Mouse (Mus musculus) forebrain, embryonic 16.5 days (tissue): ENCODE measurements at regions not wholly inside any gene's neighbourhood (a gene's known extent, or its start where the extent isn't known, plus 50 kb on each side); places are given as distances from the start of the nearest gene placed in this dataset.

Experiments
- ATAC-seq: fragments of 200-750 bp; cut with Nextera tagmentation; 2 replicates; pipeline ENCODE4 v1.8.0; 2017; ENCODE audit warnings: mild to moderate bottlenecking, moderate library complexity
- H3K27ac ChIP-seq: fragments of 300-500 bp; sonication (generic); 2 replicates; pipeline ENCODE4 v1.5.1; 2014; ENCODE audit warnings: low read length, control low read depth
- H3K27me3 ChIP-seq: fragments of 300-500 bp; sonication (generic); replicated peaks from 2 replicates; pipeline ENCODE4 v1.6.1; 2014; ENCODE audit warnings: low read length; ENCODE audit not compliant: control insufficient read depth, insufficient read depth
- H3K36me3 ChIP-seq: fragments of 300-500 bp; sonication (generic); 2 replicates; pipeline ENCODE4 v1.6.1; 2014; ENCODE audit not compliant: control insufficient read depth, insufficient read depth
- H3K4me1 ChIP-seq: fragments of 300-500 bp; sonication (generic); replicated peaks from 2 replicates; pipeline ENCODE4 v1.6.1; 2014; ENCODE audit warnings: low read length; ENCODE audit not compliant: control insufficient read depth, insufficient read depth
- H3K4me2 ChIP-seq: fragments of 300-500 bp; sonication (generic); 2 replicates; pipeline ENCODE4 v1.6.1; 2014; ENCODE audit warnings: mild to moderate bottlenecking, low read length, control low read depth
- H3K4me3 ChIP-seq: fragments of 300-500 bp; sonication (generic); replicated peaks from 2 replicates; pipeline ENCODE4 v1.5.1; 2014; ENCODE audit warnings: mild to moderate bottlenecking, low read length, control low read depth
- H3K9ac ChIP-seq: fragments of 300-500 bp; sonication (generic); replicated peaks from 2 replicates; pipeline ENCODE4 v1.6.1; 2014; ENCODE audit warnings: low read depth, low read length, control low read depth
- H3K9me3 ChIP-seq: fragments of 300-500 bp; sonication (generic); 2 replicates; pipeline ENCODE4 v1.6.1; 2016; ENCODE audit warnings: low read length; ENCODE audit not compliant: control insufficient read depth
- WGBS: fragments of 180-500 bp; shearing (Covaris S2); extraction: QIAGEN DNeasy Blood & Tissue Kit; methylation state at CpG from one replicate; pipeline ENCODE4 v1.1.7; 2014; 5-methylcytosine and 5-hydroxymethylcytosine counted together

DNA sequence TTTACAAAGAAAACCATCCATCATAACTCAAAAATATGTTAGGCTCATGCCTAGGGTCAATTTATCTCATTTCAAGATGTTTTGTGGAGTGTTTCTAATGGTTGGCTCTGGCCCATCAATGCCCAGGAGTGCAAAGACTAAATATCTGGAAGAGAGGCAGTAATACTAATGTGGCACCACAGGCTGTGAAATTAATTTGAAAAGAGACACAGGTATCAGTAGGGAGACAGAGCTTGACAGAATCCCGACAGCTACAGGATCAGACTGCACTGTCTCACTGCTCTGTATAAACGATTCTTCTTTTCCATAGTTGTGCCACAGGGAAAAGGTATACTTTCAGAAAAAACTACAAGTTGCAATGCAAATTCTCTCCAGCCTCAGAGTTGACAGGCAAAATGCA is 308.1 kb upstream of the Emcn start:
- no peaks in the 10 kb centered on the region for H3K27me3 ChIP-seq
- no peak overlapping the region for H3K4me2 ChIP-seq
- ATAC-seq = no peak; the same call in 1 of the 2 replicates
- no peaks in the 10 kb centered on the region for H3K4me1 ChIP-seq
- no peak overlapping the region for H3K27ac ChIP-seq
- H3K4me3 ChIP-seq = no peak overlapping the region
- no peaks in the 10 kb centered on the region for H3K9me3 ChIP-seq
- WGBS = 83% methylated on average over 2 of the region's 2 CpGs
- no peaks in the 10 kb centered on the region for H3K36me3 ChIP-seq
- no peak overlapping the region for H3K9ac ChIP-seq

DNA sequence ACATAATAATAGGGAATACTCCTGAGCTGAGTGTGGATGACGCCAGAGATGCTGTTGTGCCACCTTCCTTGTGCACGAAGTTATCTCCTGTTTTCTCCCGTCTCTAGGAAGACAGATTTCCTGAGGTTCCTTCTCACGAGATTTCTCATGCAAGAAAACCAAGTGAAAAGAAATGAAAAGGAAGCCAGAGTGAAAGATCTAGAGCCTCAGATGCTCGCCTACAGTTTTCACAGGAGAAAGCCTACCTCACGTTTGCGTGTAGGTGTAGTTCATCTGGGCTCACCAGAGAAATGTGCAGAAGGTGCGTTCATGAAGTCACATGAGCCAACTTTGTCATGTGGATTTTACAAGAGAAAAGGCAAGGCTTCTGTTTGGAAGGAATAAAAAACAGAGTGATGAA is 301.2 kb upstream of the Emcn start:
- 87% methylated on average over 8 of the region's 8 CpGs for WGBS
- H3K4me2 ChIP-seq = no peak overlapping the region
- H3K27ac ChIP-seq = no peak overlapping the region
- H3K4me3 ChIP-seq = no peak overlapping the region
- no peaks in the 10 kb centered on the region for H3K36me3 ChIP-seq
- H3K9me3 ChIP-seq = no peaks in the 10 kb centered on the region
- ATAC-seq = no peak
- no peaks in the 10 kb centered on the region for H3K27me3 ChIP-seq
- no peak overlapping the region for H3K9ac ChIP-seq
- no peaks in the 10 kb centered on the region for H3K4me1 ChIP-seq

DNA sequence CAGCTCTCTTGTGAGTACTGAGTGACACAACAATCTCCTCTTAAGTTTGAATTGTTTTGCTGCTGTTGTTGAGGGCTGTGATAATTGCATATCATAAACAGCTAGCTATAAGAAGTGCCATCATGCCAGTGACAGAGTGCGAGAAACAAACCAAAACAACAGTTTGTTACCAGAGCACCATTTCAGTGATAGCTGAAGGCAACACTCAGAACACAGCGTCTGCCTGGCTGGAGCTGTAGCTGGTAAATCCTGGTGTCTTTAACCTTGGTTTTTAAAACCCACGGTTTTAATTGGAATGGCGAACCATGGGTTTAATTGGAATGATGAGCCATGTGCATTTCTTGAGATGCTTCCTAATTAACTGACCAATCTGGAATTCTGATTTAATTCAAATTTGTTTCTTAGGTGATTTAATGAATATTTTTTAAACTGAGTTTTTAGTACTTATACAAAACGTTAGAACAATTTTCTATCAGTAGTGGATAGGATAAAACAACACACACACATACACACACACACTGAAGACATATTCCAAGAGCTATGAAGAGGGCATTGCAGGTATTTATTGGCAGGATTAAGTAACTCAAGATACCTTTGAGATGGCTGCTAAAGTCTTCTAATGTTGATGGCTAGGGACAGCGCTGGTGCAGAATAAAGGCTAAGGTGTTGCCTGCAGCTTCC is 284.2 kb upstream of the Emcn start:
- Histone ChIP-seq H3K4me3 (0 out of 2 replicates have a peak overlapping the region, but pooled peaks have one; percentile 9), H3K36me3 (no peaks in the 10 kb centered on the region), H3K27me3 (no peaks in the 10 kb centered on the region), H3K4me2 (peak overlapping the region; percentile 19), H3K4me1 (peaks cover 15% of the 10 kb centered on the region), H3K9ac (no peak overlapping the region), H3K27ac (peak overlapping the region; percentile 84), H3K9me3 (no peaks in the 10 kb centered on the region)
- peak; percentile 53 for ATAC-seq
- WGBS = 14% methylated on average over 6 of the region's 6 CpGs

DNA sequence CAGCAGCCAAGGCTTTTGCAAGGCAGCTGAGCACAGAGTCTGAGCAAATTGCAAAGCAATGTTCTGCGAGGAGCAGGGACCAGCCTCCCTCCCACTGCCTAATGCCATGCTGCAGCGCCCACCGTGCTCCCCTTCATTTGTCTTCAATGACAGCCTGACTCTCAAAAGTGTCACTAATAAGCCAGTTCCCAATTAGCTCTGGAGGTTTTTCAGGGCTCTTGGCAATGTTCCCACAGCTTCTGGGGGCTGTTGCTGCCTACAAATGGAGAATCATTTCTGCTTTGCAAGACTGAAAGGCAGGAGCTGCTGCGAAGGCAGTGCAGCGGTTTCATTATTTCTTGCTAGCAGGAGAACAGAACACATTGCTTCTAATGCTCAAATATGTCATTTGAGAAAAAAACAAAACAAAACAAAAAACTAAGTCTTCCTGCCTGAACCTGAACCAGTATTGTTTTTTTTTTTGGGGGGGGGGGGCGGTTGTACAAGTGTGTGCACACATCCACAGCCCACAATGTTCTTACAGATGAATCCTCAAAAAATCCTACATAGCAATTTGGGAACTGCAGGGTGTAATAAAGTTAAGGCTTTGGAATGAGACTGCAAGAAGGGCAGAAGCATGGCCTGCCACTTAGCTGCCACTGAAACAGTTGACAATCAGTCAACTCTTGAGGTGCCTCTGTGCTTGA is 283.5 kb upstream of the Emcn start:
- H3K4me2 ChIP-seq = peak overlapping the region; percentile 15
- H3K27ac ChIP-seq = peak overlapping the region; percentile 84
- H3K4me1 ChIP-seq = peaks cover 15% of the 10 kb centered on the region
- no peaks in the 10 kb centered on the region for H3K36me3 ChIP-seq
- 0 out of 2 replicates have a peak overlapping the region, but pooled peaks have one; percentile 9 for H3K4me3 ChIP-seq
- H3K27me3 ChIP-seq = no peaks in the 10 kb centered on the region
- ATAC-seq = peak; percentile 99
- no peaks in the 10 kb centered on the region for H3K9me3 ChIP-seq
- no peak overlapping the region for H3K9ac ChIP-seq
- WGBS = 8% methylated on average over 6 of the region's 6 CpGs

DNA sequence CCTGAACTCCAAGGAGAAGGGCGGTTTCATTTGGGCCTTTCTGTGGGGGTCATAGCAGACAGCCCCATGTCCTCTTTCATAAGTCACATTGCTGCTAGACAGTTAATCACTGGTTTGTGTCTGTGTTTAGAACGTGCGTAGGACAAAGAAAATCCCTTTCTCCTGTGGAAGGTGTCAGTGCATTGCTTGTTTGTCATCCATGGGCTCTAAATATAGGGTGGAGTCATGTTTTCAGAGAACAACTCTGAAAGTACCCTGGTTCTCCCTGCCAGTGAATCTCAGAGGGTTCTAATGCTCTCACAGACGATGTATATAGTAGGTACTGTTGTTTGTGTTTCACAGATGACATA is 283.0 kb upstream of the Emcn start:
- Histone ChIP-seq H3K4me3 (no peak overlapping the region), H3K4me1 (peaks cover 15% of the 10 kb centered on the region), H3K4me2 (no peak overlapping the region; the same call in 1 of the 2 replicates), H3K36me3 (no peaks in the 10 kb centered on the region), H3K27me3 (no peaks in the 10 kb centered on the region), H3K27ac (peak overlapping the region; percentile 84), H3K9ac (no peak overlapping the region), H3K9me3 (no peaks in the 10 kb centered on the region)
- no peak for ATAC-seq
- WGBS = 33% methylated on average over 4 of the region's 4 CpGs

DNA sequence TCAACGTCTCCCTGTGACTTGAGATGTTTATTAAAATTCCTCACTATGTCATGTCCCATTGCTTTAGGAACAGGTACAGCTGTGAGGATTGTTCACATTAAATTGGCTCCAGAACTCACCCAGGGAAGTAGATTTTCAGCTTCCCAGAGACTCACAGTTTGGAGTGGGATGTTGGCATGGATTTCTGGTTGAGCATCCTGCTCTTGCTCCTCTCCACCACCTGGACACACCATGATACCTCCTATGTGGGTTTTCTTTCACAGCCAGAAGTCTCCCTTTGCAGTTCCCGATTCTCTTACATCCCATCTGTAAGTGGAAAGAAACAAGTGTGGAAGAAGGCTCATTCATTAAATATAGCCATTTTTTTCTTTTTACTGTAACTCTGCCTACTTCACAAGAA is 278.8 kb upstream of the Emcn start:
- no peak overlapping the region for H3K4me2 ChIP-seq
- no peak overlapping the region for H3K9ac ChIP-seq
- ATAC-seq = no peak
- no peaks in the 10 kb centered on the region for H3K9me3 ChIP-seq
- 79% methylated on average over 2 of the region's 2 CpGs for WGBS
- H3K27me3 ChIP-seq = no peaks in the 10 kb centered on the region
- H3K4me1 ChIP-seq = peaks cover 8% of the 10 kb centered on the region
- H3K27ac ChIP-seq = no peak overlapping the region
- no peak overlapping the region for H3K4me3 ChIP-seq
- H3K36me3 ChIP-seq = no peaks in the 10 kb centered on the region

DNA sequence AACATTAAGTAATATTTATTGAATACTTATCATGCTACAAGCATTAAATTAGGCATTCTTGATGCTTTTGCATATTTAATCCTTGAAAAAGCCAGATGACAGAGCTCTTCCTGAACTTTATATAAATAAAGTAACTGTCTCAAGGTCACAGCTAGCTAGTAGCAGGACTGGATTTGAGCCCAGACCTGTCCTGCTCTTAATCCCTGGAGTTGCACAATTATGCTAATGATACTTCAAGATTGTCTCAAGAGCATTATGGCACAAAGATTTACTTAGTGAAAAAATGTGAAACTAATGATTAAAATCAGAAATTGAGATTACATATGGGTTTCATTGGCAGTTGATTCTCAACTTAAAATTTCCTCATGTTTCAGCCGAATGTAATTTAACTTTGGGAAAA is 273.5 kb upstream of the Emcn start:
- H3K4me3 ChIP-seq = no peak overlapping the region
- 72% methylated on average over 1 of the region's 1 CpGs for WGBS
- no peaks in the 10 kb centered on the region for H3K27me3 ChIP-seq
- H3K4me2 ChIP-seq = no peak overlapping the region
- H3K27ac ChIP-seq = no peak overlapping the region
- H3K4me1 ChIP-seq = no peaks in the 10 kb centered on the region
- no peak overlapping the region for H3K9ac ChIP-seq
- ATAC-seq = no peak
- no peaks in the 10 kb centered on the region for H3K9me3 ChIP-seq
- no peaks in the 10 kb centered on the region for H3K36me3 ChIP-seq

DNA sequence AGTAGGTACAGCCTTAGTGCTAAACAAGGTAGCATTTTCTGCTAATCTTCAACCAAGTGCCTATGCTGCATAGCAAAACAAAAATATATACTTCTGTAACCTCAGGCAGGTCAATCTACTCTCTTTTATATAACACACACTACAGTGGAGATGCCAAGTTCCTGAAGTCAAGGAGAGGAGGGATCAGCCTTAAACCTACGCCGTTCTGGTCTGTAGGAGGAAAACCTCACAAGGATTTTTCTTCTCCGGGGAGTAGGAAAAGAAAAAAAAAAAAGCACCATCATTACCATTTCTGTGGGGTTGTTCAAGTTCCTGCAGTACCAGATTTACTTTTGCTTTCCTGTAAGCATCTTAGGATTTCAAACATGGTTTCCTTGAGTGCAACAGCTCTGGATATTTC is 271.5 kb upstream of the Emcn start:
- WGBS = 96% methylated on average over 3 of the region's 3 CpGs
- H3K4me2 ChIP-seq = no peak overlapping the region
- no peak overlapping the region for H3K9ac ChIP-seq
- no peak for ATAC-seq
- H3K27me3 ChIP-seq = no peaks in the 10 kb centered on the region
- H3K9me3 ChIP-seq = no peaks in the 10 kb centered on the region
- H3K4me3 ChIP-seq = no peak overlapping the region
- no peak overlapping the region for H3K27ac ChIP-seq
- no peaks in the 10 kb centered on the region for H3K4me1 ChIP-seq
- H3K36me3 ChIP-seq = no peaks in the 10 kb centered on the region

DNA sequence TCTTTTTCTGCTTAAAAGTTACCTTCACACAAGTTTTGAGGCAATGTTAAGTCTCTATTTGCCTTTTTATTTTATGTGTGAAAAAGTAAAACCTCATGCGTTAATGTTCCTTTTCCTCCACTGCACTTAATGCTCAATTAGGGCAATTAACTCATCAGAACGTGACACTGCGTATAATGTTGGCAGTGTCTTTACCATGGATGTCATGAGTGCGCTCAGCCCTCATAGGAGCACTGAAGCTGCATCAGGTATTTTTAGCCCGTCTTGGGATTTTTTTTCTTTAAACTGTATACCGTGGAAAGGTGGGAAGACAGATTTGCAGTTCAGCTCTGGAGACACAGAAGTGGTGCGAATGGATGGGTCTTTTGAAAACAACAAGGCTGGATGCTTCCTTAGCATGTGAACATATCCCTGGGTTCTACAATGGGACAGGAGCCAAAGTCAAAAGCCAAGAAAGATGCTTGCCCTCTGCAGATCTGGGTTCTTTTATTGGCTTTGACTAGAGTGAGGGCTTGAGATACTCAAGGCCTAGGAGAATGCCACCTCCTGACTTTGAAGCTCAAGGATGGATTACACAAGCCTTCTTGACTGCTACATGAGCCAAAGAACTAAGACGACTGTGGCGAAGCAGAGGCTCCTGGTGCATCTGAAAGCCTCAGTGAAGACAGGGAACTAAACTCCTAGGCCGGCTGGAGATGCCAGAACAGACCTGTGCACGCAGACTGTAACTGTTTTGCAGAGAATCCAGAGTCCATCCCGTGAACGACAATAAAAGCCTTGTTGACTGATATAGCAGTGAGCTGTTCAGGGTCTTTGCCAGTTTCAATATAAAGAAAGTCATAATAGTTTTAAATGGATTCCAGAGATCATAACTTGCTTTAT is 262.9 kb upstream of the Emcn start:
- Histone ChIP-seq H3K27ac (no peak overlapping the region), H3K36me3 (no peaks in the 10 kb centered on the region), H3K9me3 (no peaks in the 10 kb centered on the region), H3K4me1 (no peaks in the 10 kb centered on the region), H3K9ac (no peak overlapping the region), H3K4me3 (no peak overlapping the region), H3K27me3 (no peaks in the 10 kb centered on the region), H3K4me2 (no peak overlapping the region)
- 78% methylated on average over 13 of the region's 13 CpGs for WGBS
- ATAC-seq = peak; percentile 90
